Mouse (Mus musculus) myocyte (in vitro differentiated cells): ENCODE results near the gene S1pr3. TPM values are rescaled to one million over a fixed set of nuclear protein-coding genes. Genes with fewer than 3 reads are reported as not detected.

Source experiments
- H3K27me3 ChIP-seq: one replicate; pipeline ENCODE4 v1.6.1; 2011; ENCODE audit not compliant: control insufficient read depth, insufficient read depth, insufficient read length
- H3K36me3 ChIP-seq: one replicate; pipeline ENCODE4 v1.6.1; 2011; ENCODE audit not compliant: control insufficient read depth, insufficient read depth
- H3K4me2 ChIP-seq: one replicate; pipeline ENCODE4 v1.6.1; 2011; ENCODE audit warnings: low read depth, control low read depth
- H3K4me3 ChIP-seq: one replicate; pipeline ENCODE4 v1.5.1; 2011; ENCODE audit warnings: mild to moderate bottlenecking, control low read depth, moderate library complexity
- H3K79me2 ChIP-seq: one replicate; pipeline ENCODE4 v1.6.1; 2011; ENCODE audit not compliant: control insufficient read depth, insufficient read depth
- H3ac ChIP-seq: one replicate; pipeline ENCODE4 v1.6.1; 2011; ENCODE audit not compliant: control insufficient read depth, insufficient read length
- CEBPB ChIP-seq: IDR thresholded peaks from 2 replicates; pipeline ENCODE4 v1.6.1; 2011; ENCODE audit warnings: mild to moderate bottlenecking, moderate library complexity; ENCODE audit not compliant: poor library complexity, insufficient read depth, severe bottlenecking
- E2F4 ChIP-seq: IDR thresholded peaks from one replicate; pipeline ENCODE4 v1.6.1; 2011; ENCODE audit warnings: mild to moderate bottlenecking, control low read depth, moderate library complexity; ENCODE audit not compliant: insufficient read depth
- MAX ChIP-seq: IDR thresholded peaks from one replicate; pipeline ENCODE4 v1.6.1; 2011; ENCODE audit warnings: low read depth, mild to moderate bottlenecking, control low read depth
- MYOD1 ChIP-seq, 3 experiments: IDR thresholded peaks; one replicate each; pipeline ENCODE4 v1.6.1; 2011; ENCODE audit warnings: control low read depth in 2 of 3, low read depth in 2 of 3, mild to moderate bottlenecking in 2 of 3, moderate library complexity in 1 of 3; ENCODE audit not compliant: insufficient read length in 2 of 3, control insufficient read depth in 1 of 3
- MYOG ChIP-seq, 3 experiments: IDR thresholded peaks; one replicate each; pipeline ENCODE4 v1.6.1; 2011; ENCODE audit warnings: control low read depth in 2 of 3, low read depth in 2 of 3, mild to moderate bottlenecking in 2 of 3; ENCODE audit not compliant: insufficient read length in 2 of 3, control insufficient read depth in 1 of 3, insufficient read depth in 1 of 3
- POLR2A ChIP-seq: IDR thresholded peaks from one replicate; pipeline ENCODE4 v1.6.1; 2011; ENCODE audit warnings: low read depth, mild to moderate bottlenecking, control low read depth, moderate library complexity; ENCODE audit not compliant: insufficient read length
- POLR2AphosphoS2 ChIP-seq: IDR thresholded peaks from one replicate; pipeline ENCODE4 v1.6.1; 2011; ENCODE audit warnings: low read depth, control low read depth; ENCODE audit not compliant: insufficient read length
- REST ChIP-seq: IDR thresholded peaks from one replicate; pipeline ENCODE4 v1.6.1; 2011; ENCODE audit warnings: mild to moderate bottlenecking, control low read depth, moderate library complexity; ENCODE audit not compliant: insufficient read depth, insufficient read length
- SRF ChIP-seq: IDR thresholded peaks from one replicate; pipeline ENCODE4 v1.6.1; 2011; ENCODE audit warnings: low read depth; ENCODE audit not compliant: control insufficient read depth, insufficient read length
- TCF12 ChIP-seq: IDR thresholded peaks from one replicate; pipeline ENCODE4 v1.6.1; 2011; ENCODE audit warnings: mild to moderate bottlenecking, control low read depth; ENCODE audit not compliant: poor library complexity, insufficient read depth, severe bottlenecking
- TCF3 ChIP-seq: IDR thresholded peaks from one replicate; pipeline ENCODE4 v1.6.1; 2011; ENCODE audit warnings: low read depth, control low read depth; ENCODE audit not compliant: insufficient read length
- USF1 ChIP-seq: IDR thresholded peaks from one replicate; pipeline ENCODE4 v1.6.1; 2011; ENCODE audit warnings: low read depth, mild to moderate bottlenecking, control low read depth, moderate library complexity
- polyA plus RNA-seq: library from polyadenylated mRNA; unstranded; fragments of >200 nt; fragmentation: generic; extraction: Trizol; gene quantifications from one replicate; pipeline ENCODE4 v1.2.1, GENCODE M21; 2012; ENCODE audit warnings: missing spikeins

The S1pr3 gene
- polyA plus RNA-seq, 1 experiment: 9.7 TPM

- Histone ChIP-seq H3K4me3 (no peak overlapping the region), H3K27me3 (no peaks in the 10 kb centered on the region), H3K36me3 (no peaks in the 10 kb centered on the region), H3K79me2 (no peaks in the 10 kb centered on the region), H3ac (no peak overlapping the region), H3K4me2 (no peak overlapping the region)
- TF ChIP-seq TCF3: no peak
- TF ChIP-seq POLR2A: no peak
- no peak for TF ChIP-seq MAX
- no peak for TF ChIP-seq REST
- no peak for TF ChIP-seq E2F4
- no peak for TF ChIP-seq MYOD1 (IDR thresholded peaks at IDR 0.05; ENCODE audit: control insufficient read depth in 1 of 3, insufficient read length in 2 of 3, low read depth in 2 of 3)
- no peak for TF ChIP-seq CEBPB
- no peak for TF ChIP-seq MYOG (IDR thresholded peaks at IDR 0.05; ENCODE audit: control insufficient read depth in 1 of 3, insufficient read depth in 1 of 3, insufficient read length in 2 of 3, low read depth in 2 of 3)
Measured at GRCm38 (mm10) chr13:51434460-51434859, 26.0 kb downstream of the S1pr3 start.

DNA sequence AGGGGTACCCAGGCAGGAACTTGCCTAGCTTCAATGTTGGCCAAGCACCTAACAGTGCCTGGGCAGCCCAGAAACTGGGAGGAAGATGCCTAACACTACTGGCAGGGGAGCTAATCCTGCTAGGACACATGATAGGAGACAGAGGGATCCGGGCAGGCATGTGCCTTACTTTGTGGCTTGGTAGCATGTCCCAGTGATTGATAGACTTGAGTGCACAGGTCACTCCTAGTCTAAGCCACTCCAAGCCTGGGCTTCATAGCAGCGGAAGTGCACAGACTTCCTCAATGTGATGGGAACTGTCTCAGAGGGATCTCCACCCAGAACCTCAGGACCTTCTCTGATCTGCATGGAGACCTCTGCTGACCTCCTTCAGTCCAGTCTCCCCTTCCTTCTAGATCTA lies 26.7 kb downstream of the S1pr3 start:
- H3K36me3 ChIP-seq: no peaks in the 10 kb centered on the region
- no peaks in the 10 kb centered on the region for H3K27me3 ChIP-seq
- TF ChIP-seq POLR2A: no peak
- TF ChIP-seq MYOG (IDR thresholded peaks at IDR 0.05; ENCODE audit: control insufficient read depth in 1 of 3, insufficient read depth in 1 of 3, insufficient read length in 2 of 3, low read depth in 2 of 3): no peak
- TF ChIP-seq CEBPB: no peak
- no peak for TF ChIP-seq TCF12
- TF ChIP-seq TCF3: no peak
- TF ChIP-seq E2F4: no peak
- no peak for TF ChIP-seq USF1
- TF ChIP-seq MYOD1 (IDR thresholded peaks at IDR 0.05; ENCODE audit: control insufficient read depth in 1 of 3, insufficient read length in 2 of 3, low read depth in 2 of 3): no peak
- TF ChIP-seq POLR2AphosphoS2: no peak
- TF ChIP-seq REST: no peak
- no peak for TF ChIP-seq SRF
- TF ChIP-seq MAX: no peak
- H3K79me2 ChIP-seq: no peaks in the 10 kb centered on the region
- H3K4me3 ChIP-seq: no peak overlapping the region
- no peak overlapping the region for H3ac ChIP-seq
- no peak overlapping the region for H3K4me2 ChIP-seq

- no peak overlapping the region for H3ac ChIP-seq
Measured at GRCm38 (mm10) chr13:51437105-51438085, 29.0 kb downstream of the S1pr3 start.

DNA sequence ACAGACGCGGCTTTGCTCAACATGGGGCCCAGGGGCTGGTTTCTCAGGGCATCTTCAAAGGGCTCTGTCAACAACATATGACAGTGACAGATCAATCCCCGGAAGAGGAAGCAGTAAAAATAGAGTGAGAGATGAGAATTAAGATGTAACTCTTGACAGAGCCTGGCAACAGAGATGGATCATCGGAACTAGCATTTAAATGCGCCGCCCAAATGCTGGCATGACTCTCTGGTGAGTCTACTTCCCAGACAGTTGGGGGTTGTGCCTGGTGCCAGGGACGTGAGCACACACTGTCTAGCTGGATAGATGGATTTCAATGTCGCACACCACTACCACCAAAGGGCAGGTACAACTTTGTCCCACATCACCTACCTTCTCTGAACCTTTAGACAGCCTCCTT lies 34.5 kb downstream of the S1pr3 start:
- Histone ChIP-seq H3K36me3 (no peaks in the 10 kb centered on the region), H3K27me3 (peaks cover 9% of the 10 kb centered on the region), H3K4me3 (no peak overlapping the region), H3ac (no peak overlapping the region), H3K4me2 (no peak overlapping the region), H3K79me2 (no peaks in the 10 kb centered on the region)
- TF ChIP-seq TCF3 (no peak), POLR2AphosphoS2 (no peak), TCF12 (no peak), MYOG (IDR thresholded peaks at IDR 0.05; ENCODE audit: control insufficient read depth in 1 of 3, insufficient read depth in 1 of 3, insufficient read length in 2 of 3, low read depth in 2 of 3) (no peak), MAX (no peak), MYOD1 (IDR thresholded peaks at IDR 0.05; ENCODE audit: control insufficient read depth in 1 of 3, insufficient read length in 2 of 3, low read depth in 2 of 3) (no peak), SRF (no peak), USF1 (no peak), E2F4 (no peak), REST (no peak)

More at GRCm38 (mm10) chr13:51437105-51438085, 29.0 kb downstream of the S1pr3 start:
- H3K4me2 ChIP-seq: no peak overlapping the region
- TF ChIP-seq MAX (no peak), POLR2AphosphoS2 (no peak), CEBPB (no peak), MYOG (IDR thresholded peaks at IDR 0.05; ENCODE audit: control insufficient read depth in 1 of 3, insufficient read depth in 1 of 3, insufficient read length in 2 of 3, low read depth in 2 of 3) (no peak), SRF (no peak), TCF12 (no peak), TCF3 (no peak), MYOD1 (IDR thresholded peaks at IDR 0.05; ENCODE audit: control insufficient read depth in 1 of 3, insufficient read length in 2 of 3, low read depth in 2 of 3) (no peak), E2F4 (no peak), POLR2A (no peak), REST (no peak), USF1 (no peak)
- no peaks in the 10 kb centered on the region for H3K27me3 ChIP-seq
- H3K36me3 ChIP-seq: no peaks in the 10 kb centered on the region
- no peak overlapping the region for H3K4me3 ChIP-seq
- no peaks in the 10 kb centered on the region for H3K79me2 ChIP-seq
